Mouse (Mus musculus) hematopoietic stem cell, adult 5-6 weeks (primary cell): ENCODE results near the gene Nol8. TPM values are rescaled to one million over a fixed set of nuclear protein-coding genes. Genes with fewer than 3 reads are reported as not detected.

Source experiments
- ATAC-seq, 2 experiments: fragments of 125-278 bp in 1 of 2; replicated peaks in 1 of 2; 2 replicates each; pipeline ENCODE4 v1.8.0; 2016 to 2017; ENCODE audit warnings: inconsistent platforms in 2 of 2, mild to moderate bottlenecking in 2 of 2, moderate number of reproducible peaks in 2 of 2, low read depth in 1 of 2, moderate TSS enrichment in 1 of 2; ENCODE audit not compliant: low FRiP score in 2 of 2, poor library complexity in 2 of 2, severe bottlenecking in 2 of 2, insufficient read depth in 1 of 2, low TSS enrichment in 1 of 2
- total RNA-seq: library from RNA; stranded (forward); fragments of 172-1452, 232-1000 nt; gene quantifications from 2 replicates; pipeline ENCODE4 v1.2.3, GENCODE M21; 2017

Nol8 gene
- total RNA-seq, 1 experiment from 2014 or later, result 76.6 TPM

- no peak for ATAC-seq
Measured at GRCm38 (mm10) chr13:49677793-49678192, 24.9 kb downstream of the Nol8 start.

DNA sequence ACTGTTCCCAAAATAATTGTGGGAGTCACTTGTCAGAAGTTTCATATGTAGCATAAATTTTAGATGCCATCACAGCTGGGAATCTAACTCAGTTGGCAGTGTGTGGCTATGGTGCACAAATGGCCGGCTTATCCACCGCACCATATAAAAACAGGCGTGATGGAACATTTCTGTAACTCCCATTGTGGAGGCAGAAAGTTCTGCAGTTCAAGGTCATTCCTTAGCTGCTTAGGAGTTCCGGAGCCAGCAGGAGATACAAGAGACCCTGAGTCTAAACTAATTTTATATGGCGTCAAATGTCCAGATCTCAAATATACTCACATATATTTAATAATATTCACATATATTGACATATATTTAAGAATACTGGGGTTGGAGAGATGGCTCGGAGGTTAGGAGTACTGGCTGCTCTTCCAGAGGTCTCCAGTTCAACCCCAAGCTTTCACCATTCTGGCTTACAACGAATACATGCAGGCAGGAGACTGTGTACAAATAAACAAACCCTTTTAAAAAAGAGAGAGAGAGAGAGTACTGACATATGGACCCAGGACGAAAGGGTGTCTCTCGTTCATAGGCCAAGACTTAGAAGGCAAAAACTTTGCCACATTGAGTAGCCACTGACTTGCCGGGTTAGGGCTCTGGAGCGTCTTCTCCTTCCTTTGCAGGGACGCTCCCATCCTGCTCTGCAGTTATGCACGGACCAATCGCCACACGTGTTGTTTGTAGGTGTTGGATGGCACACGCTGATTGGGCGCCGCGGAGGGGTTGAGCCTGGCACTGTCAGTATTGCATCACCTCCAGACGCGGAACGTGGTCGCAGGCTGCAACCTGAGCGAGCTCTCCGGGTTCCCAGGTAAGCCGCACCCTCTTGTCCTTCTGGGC lies 28.7 kb downstream of the Nol8 start, which contains the start of gene Iars:
TSS of gene Iars (plus strand) at position 750 of the 882 bp plus-strand sequence.
- peak; percentile 100 for ATAC-seq

GRCm38 (mm10) chr13:49682233-49682846 lies 29.5 kb downstream of the Nol8 start:
- peak in 1 of 2 experiments; percentile 28; a peak in 2 of 4 replicates for ATAC-seq

- ATAC-seq, result no peak
Measured at GRCm38 (mm10) chr13:49684266-49684665, 31.4 kb downstream of the Nol8 start.

DNA sequence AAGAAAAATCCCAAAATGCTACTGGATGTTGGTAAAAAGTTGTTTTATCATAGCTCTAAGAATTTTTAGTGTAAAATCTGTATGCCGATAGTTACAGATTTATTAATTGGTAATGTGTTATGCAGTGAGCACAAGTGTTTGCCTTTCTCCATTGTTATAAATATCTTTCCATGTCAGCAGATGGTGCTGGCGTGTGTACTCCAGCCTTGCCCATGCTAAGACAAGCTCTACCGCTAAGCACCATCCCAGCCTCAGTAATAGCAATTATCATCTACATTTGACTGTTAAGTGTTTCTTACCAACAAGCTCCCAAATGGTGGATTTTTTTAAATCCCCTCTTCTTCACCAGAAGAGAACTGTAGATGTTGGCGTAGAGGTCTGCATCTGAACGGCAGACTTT lies 38.2 kb downstream of the Nol8 start:
- no peak for ATAC-seq

DNA sequence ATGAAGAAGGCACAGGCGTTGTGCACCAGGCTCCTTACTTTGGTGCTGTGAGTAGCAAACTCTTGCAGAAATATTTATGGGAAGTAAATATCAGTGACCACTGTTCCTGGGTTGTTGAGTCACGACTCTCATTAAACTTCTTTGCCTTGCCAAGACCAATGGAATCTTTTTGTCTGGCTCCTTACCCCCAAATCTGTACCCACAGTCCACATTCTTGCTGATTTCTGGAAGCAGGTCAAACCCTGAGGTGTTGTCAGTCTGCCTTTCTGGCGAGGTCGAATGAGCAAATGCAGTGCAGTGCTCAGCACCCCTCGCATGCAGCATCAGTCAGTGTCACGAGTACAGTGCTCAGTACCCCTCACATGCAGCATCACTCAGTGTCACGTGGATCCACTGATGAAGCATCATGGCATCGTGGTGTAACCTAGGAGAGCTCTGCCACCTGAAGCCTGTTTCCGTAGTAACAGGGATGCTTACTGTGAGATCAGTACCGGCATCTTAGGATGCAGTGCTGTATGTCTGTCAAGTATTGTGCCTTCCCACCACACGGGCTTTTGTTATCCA lies 50.4 kb downstream of the Nol8 start:
- no peak for ATAC-seq

GRCm38 (mm10) chr13:49706032-49706690 lies 53.3 kb downstream of the Nol8 start:
- no peak for ATAC-seq

DNA sequence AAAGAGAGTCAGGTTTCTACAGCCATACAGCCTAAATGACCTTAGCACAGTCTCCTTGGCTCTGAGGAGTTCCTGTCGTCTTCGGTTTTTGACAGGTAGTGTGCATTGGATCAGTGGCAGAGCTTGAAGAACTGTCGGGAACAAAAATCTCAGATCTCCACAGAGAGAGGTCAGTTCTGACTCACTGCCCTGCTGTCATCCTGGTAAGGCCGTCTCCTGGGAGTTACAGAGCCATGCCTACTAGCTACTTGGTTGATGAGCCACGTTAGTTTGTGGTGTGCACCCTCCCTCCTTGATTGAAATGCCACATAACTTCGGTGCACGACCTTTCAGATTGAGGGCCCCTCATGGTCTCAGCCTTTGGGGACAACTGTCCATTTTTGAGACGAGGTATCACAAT lies 55.4 kb downstream of the Nol8 start:
- no peak for ATAC-seq

DNA sequence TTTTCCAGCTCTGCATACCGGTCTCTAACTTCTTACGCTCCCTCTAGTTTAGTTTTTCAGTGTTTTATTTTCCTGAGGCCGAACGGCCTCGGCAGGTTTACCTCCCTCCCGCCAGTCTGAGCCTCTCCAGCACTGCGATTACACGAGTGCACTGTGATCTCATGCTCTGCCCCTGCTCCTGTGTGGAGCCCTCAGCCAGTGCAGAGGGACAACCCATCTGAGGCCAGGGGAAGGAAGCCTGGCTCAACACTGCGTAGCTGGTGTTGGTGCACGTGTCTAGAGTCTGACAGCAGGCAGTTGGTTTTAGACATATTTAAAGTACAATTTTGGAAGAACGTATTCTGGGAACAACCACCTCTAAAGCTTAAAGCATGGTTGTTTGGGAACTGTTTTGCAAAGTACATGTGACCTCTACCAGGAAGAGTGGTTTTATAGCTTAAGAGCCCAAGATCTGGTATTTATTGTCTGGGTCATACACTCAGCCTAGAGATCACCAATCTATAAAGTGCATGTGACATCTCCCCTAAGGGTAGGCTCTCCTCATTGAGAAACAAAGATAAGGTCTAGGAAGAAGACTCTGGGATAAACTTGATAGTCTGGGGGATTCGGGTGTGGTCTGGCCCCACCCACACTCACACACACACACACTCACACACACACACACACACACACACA lies 59.3 kb downstream of the Nol8 start:
- no peak for ATAC-seq

GRCm38 (mm10) chr13:49719310-49719709 lies 66.4 kb downstream of the Nol8 start:
- no peak for ATAC-seq

Other genes starting within 250 kb of the Nol8 start
- 11.0 and 12.2 TPM in 2 replicates for gene Ippk, start 231.8 kb upstream of the Nol8 start, total RNA-seq
- 4.7 and 10.5 TPM in 2 replicates for gene Tes3-ps, start 159.8 kb upstream of the Nol8 start, total RNA-seq
- gene Ecm2, start 148.3 kb upstream of the Nol8 start, total RNA-seq, result 0.25 and 0.69 TPM in 2 replicates
- gene Aspn, start 108.6 kb upstream of the Nol8 start, total RNA-seq, result not detected in 2 replicates
- not detected in 2 replicates for gene Omd, start 70.6 kb upstream of the Nol8 start, total RNA-seq
- 0.38 TPM in 1 of 2 replicates, not detected in the other for gene Ogn, start 45.0 kb upstream of the Nol8 start, total RNA-seq
- 18.9 and 36.8 TPM in 2 replicates for gene Cenpp, start 293 bp upstream of the Nol8 start, total RNA-seq
- 52.3 and 63.5 TPM in 2 replicates for gene Iars, start 29.0 kb downstream of the Nol8 start, total RNA-seq
- not detected in 2 replicates for gene Gm30302, start 145.9 kb downstream of the Nol8 start, total RNA-seq